Mouse (Mus musculus): ENCODE measurements around the gene Olfr1442.
"Not testable (repeated sequence)": the region's sequence is repeated elsewhere in the genome, so short reads cannot be mapped to it uniquely, and the experiment has no call there.

Olfr1442 gene

GRCm38 (mm10) chr19:12670139-12670538, at the start of gene Olfr1442:
TSS of gene Olfr1442 (plus strand) at chr19:12670439.
- DNase-seq (ENCODE audit: low spot score) = no peak

GRCm38 (mm10) chr19:12633176-12633575, 37.1 kb upstream of the Olfr1442 start, which contains the start of gene Glyat:
TSS of gene Glyat (plus strand) at chr19:12633308.
- no peak for DNase-seq (ENCODE audit: low spot score)

- DNase-seq (ENCODE audit: low spot score) = no peak
Observed at GRCm38 (mm10) chr19:12634259-12634658, 36.0 kb upstream of the Olfr1442 start.

GRCm38 (mm10) chr19:12634963-12635362, 35.3 kb upstream of the Olfr1442 start:
- DNase-seq (ENCODE audit: low spot score) = no peak

DNA sequence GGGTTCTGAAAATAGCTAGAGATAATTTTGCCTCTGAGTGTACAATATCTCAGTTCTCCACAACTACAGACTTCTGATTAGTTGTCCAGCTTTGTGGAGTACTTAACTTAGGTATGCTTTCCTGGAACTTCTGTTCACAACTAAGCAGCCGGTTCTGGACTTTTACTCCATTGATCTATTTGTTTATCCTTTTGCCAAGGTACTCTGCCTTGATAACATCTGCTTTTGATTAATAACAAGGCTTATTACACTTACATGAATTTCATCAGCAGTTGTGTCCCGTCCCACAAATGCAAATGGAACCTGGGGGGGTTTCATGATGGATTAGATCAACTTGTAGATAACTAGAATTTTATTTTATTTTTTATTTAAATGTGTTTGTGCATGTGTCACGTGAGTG, 33.4 kb upstream of the Olfr1442 start:
- DNase-seq (ENCODE audit: low spot score) = no peak

DNA sequence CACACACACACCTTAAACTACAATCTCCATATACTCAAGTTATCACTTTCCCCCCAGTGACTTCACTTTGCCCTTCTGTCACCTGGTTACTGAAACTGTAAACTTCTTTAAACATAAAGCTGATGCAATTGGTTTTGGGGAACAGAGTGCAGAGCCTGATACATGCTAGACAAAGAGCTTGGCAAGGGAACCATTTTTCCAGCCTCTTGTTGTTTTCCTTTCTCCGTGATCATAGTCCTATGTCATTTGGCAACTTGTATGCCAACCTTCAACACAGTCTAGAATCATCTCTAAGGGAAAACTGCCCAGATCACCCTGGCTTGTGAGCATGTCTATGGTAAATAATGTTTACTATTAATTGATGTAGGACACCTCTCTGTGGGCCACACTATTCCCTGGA, 32.2 kb upstream of the Olfr1442 start:
- DNase-seq (ENCODE audit: low spot score) = peak; percentile 61

DNA sequence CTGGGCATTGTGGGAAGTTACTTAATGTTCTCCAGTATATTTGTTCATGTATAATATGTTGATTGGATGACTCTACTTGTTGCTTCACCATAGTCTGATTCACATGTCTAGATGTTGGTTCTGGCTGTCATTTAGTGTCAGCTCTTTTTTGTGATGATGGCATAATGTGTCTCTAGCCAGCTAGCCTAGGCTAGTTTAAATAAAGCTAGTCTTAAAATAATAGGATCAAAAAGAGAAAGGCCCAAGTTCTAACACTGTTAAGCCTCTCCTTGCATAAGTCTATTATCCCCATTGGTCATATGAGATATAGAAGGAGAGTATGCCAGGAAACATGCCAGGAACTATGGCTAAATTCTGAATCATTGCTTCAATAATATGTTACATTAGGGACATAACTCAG, 20.7 kb upstream of the Olfr1442 start:
- no peak for DNase-seq (ENCODE audit: low spot score)

- no peak for DNase-seq (ENCODE audit: low spot score)
Observed at GRCm38 (mm10) chr19:12666156-12666555, 4.1 kb upstream of the Olfr1442 start.

DNA sequence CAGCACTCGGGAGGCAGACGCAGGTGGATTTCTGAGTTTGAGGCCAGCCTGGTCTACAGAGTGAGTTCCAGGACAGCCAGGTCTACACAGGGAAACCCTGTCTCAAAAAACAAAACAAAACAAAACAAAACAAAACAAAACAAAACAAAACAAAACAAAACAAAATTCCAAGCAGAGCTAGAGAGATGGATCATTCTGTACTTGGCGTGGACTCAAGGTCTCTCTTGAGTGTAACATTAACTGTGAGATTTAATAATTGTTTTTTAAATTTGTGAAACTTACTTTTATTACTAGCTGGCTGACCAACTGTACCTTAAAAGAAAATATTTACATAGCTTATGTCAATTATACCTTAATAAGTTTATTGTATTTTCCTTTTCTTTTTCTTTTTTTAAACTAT, 1.6 kb upstream of the Olfr1442 start:
- DNase-seq (ENCODE audit: low spot score) = not testable (repeated sequence)

DNA sequence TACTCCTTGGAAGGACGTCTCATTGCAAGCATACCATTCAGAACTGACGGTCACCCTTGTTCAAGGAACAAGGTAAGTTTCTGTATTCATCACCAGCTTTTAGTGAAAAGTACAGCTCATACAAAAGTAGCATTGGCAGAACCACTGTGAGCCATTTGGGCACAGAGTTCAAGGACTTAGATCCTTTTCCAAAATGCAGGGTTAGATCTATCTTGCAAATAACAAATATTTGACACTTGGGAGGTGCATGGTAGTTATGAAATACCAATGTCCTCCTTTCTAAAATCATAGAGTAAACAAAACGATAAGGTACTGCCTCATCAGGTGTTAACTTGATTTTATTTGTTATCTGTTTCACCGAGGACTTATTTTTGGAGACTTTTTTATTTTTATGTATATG, 812 bp downstream of the Olfr1442 start:
- no peak for DNase-seq (ENCODE audit: low spot score)

DNA sequence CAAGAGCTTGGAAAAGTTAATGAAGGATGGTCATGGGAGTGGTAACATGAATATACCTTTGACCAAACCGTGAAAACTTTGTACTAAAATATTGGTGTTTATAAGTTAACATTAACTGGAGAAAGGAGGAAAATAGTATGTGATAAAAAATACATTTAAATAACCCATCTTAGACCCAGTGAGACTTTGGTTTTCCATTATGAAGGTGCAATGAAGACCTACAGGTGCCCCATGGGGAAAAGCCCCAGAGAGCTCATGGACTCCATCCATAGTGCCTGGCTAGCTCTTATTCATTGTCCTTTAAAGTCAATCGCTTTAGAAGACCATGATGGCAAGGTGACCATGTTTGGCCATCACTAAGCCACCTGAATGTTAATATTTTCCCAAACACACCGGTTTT, 7.6 kb downstream of the Olfr1442 start, which contains the start of gene Olfr1443:
Gene Olfr1443, plus strand, starts transcription at position 301 of the 400 bp plus-strand sequence.
- no peak for DNase-seq (ENCODE audit: low spot score)

DNA sequence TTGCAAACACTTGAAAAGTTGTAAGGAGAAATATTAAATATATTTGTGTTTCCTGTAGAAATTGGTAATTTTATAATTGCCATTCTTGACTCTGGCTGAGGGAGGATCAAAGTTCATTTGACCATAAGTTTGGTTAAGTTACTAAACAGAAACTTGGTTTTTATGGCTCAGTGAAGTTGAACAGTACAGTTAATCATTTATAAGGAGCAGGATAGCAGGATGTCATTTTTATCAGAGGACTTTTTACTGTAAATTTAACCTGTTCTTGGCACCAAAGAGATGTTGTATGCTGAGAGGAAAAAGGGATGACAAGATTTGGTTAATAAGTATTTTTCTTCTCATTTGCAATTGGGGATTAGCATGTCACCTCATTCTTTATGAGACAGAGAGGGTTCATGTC, 14.4 kb downstream of the Olfr1442 start:
- no peak for DNase-seq (ENCODE audit: low spot score)

- DNase-seq (ENCODE audit: low spot score) = no peak
Observed at GRCm38 (mm10) chr19:12685231-12685630, 15.0 kb downstream of the Olfr1442 start.

DNA sequence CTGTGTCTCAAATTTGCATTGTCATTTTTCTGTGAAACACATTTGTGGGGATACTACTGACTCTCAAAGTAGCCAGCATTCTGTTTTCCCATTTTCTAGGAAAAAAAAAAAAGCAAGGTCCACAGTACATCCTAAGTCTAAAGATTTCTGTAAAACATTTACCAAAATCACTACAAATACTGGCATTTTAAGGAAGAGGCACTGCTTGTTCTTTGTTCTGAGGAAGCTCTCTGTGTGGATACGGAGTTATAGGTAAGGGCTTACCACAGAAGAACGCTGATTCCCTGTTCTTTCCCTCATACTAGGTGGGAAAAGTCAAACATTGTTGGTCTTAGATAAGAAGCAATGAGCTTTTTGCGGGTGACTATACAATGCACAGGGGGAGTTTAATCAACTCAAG, 25.4 kb downstream of the Olfr1442 start, which contains the start of gene Keg1:
Gene Keg1, plus strand, starts transcription at position 197 of the 400 bp plus-strand sequence.
- DNase-seq (ENCODE audit: low spot score) = no peak

GRCm38 (mm10) chr19:12696221-12696620, 26.0 kb downstream of the Olfr1442 start:
- DNase-seq (ENCODE audit: low spot score) = no peak

DNA sequence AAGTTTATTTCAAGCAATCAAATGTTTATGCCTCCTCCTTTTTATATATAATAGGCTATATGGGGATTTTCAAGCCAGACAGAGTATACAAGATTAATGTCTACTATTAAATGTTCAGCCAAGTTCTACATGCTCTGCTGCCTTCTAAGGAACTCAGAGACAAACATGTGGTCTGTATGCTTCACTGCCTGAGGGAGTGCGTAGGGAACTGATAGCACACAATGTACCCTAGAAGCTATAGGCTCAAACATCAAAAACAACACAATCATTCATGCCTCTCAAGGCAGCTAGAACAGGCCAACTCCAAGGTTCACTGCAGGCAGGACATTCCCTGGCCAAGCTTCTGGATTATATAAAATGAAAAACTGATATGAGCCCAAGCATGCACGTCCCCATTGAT, 38.2 kb downstream of the Olfr1442 start:
- no peak for DNase-seq (ENCODE audit: low spot score)

- no peak for DNase-seq (ENCODE audit: low spot score)
Observed at GRCm38 (mm10) chr19:12708986-12709385, 38.7 kb downstream of the Olfr1442 start.

DNA sequence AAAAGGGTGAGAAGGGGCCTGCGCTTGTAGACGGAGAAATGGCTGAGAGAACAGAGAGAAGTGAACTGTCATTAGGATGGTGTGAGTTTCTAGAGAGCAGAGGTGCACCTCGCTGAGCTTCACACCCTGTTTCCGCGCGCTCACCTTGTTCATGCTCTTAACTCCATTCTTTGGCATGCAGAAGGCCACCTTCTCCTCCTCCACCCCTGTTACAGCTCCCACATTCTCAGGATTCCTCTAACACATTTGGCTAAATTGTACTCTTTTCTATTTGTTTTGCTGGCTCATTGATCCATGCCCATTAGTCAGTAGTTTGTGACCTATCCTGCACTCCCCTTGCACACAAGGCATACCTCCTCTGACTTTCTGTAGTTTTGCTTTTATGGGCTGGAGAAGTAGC, 49.0 kb downstream of the Olfr1442 start:
- no peak for DNase-seq (ENCODE audit: low spot score)

DNA sequence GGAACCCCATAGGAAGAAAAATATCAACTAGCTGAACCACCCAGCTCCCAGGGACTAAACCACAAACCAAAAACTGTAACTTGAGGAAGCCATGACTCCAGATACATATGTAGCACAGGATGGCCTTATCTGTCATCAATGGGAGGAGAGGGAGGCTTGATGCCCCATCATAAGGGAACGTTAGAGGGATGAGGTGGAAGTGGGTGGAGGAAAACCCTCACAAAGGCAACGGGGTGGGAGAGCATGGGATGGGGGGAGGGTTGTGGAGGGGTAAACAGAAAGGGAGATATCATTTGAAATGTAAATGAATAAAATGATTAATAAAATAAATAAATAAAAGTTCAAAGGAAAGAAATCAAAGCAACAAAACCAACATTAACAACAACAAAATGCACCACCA, 50.2 kb downstream of the Olfr1442 start:
- DNase-seq (ENCODE audit: low spot score) = no peak

GRCm38 (mm10) chr19:12720919-12721318, 50.7 kb downstream of the Olfr1442 start:
- not testable (repeated sequence) for DNase-seq (ENCODE audit: low spot score)

DNA sequence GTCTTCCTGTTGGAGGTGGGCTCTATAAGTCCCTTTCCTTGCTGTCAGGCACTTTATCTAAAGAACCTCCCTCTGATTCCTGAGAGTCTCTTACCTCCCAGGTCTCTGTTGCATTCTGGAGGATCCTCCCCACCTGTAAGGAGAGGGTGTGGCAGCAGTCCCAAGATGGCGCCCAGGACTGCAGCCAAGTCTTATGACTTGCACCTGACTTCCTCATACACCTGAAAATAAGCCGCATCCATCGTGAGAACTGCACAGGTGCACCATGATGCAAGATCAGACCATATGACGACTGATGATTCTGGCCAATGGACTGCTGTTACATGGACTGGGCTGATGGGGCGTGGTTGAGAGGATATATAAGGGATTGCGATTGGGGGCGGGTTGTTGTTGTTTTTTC, 51.4 kb downstream of the Olfr1442 start:
- not testable (repeated sequence) for DNase-seq (ENCODE audit: low spot score)

DNA sequence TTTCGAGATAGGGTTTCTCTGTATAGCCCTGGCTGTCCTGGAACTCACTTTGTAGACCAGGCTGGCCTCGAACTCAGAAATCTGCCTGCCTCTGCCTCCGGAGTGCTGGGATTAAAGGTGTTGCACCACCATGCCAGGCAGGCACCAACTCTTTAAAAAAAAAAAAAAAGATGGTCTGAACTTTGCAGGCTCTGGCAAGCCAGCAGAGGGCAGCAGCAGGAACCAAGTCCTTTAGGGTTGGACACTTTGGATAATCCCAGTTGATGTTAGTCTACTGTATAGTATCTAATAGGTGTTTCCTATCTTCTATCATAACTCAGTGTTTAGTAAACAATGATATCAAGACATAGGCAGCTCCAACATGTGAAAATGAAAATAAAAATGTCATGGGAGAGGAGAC, 52.1 kb downstream of the Olfr1442 start:
- DNase-seq (ENCODE audit: low spot score) = peak; percentile 73

- DNase-seq (ENCODE audit: low spot score) = no peak
Observed at GRCm38 (mm10) chr19:12725851-12726250, 55.6 kb downstream of the Olfr1442 start.
